Mouse (Mus musculus) lung, postnatal 0 days (tissue): ENCODE measurements around the gene Wnt7a. TPM values are rescaled to one million over a fixed set of nuclear protein-coding genes. Genes with fewer than 3 reads are reported as not detected.

Experiments
- ATAC-seq: fragments of 200-750 bp; cut with Nextera tagmentation; 2 replicates; pipeline ENCODE4 v1.8.0; 2017; ENCODE audit warnings: moderate library complexity
- DNase-seq: peaks from one replicate; pipeline ENCODE4 v3.0.0-alpha.2; 2016; ENCODE audit warnings: low spot score
- H3K27ac ChIP-seq: fragments of 300-500 bp; sonication (generic); 2 replicates; pipeline ENCODE4 v1.5.1; 2014; ENCODE audit warnings: antibody characterized with exemption, mild to moderate bottlenecking, low read length, mixed read lengths
- H3K27me3 ChIP-seq: fragments of 300-500 bp; sonication (generic); replicated peaks from 2 replicates; pipeline ENCODE4 v1.6.1; 2014; ENCODE audit warnings: low read length, mixed read lengths; ENCODE audit not compliant: insufficient read depth
- H3K36me3 ChIP-seq: fragments of 300-500 bp; sonication (generic); 2 replicates; pipeline ENCODE4 v1.6.1; 2014; ENCODE audit warnings: low read length, mixed read lengths; ENCODE audit not compliant: insufficient read depth
- H3K4me1 ChIP-seq: fragments of 300-500 bp; sonication (generic); 2 replicates; pipeline ENCODE4 v1.6.1; 2014; ENCODE audit warnings: antibody characterized with exemption, low read depth, low read length, mixed read lengths; ENCODE audit not compliant: insufficient read depth
- H3K4me2 ChIP-seq: fragments of 300-500 bp; sonication (generic); replicated peaks from 2 replicates; pipeline ENCODE4 v1.6.1; 2014; ENCODE audit warnings: low read depth, mild to moderate bottlenecking, low read length, moderate library complexity, mixed read lengths
- H3K4me3 ChIP-seq: fragments of 300-500 bp; sonication (generic); 2 replicates; pipeline ENCODE4 v1.5.1; 2014; ENCODE audit warnings: low read depth, low read length
- H3K9ac ChIP-seq: fragments of 300-500 bp; sonication (generic); replicated peaks from 2 replicates; pipeline ENCODE4 v1.6.1; 2014; ENCODE audit warnings: low read depth, mild to moderate bottlenecking
- H3K9me3 ChIP-seq: fragments of 300-500 bp; sonication (generic); 2 replicates; pipeline ENCODE4 v1.6.1; 2016; ENCODE audit warnings: low read length, mixed read lengths
- CTCF ChIP-seq: IDR thresholded peaks from 2 replicates; pipeline ENCODE4 v1.5.1; 2016; ENCODE audit warnings: antibody characterized with exemption, mild to moderate bottlenecking
- EP300 ChIP-seq: IDR thresholded peaks from 2 replicates; pipeline ENCODE4 v1.6.1; 2016; ENCODE audit warnings: antibody characterized with exemption, mild to moderate bottlenecking, control low read depth
- WGBS: fragments of 180-500 bp; shearing (Covaris S2); extraction: QIAGEN DNeasy Blood & Tissue Kit; methylation state at CpG from one replicate; pipeline ENCODE4 v1.1.7; 2014; 5-methylcytosine and 5-hydroxymethylcytosine counted together
- polyA plus RNA-seq: library from polyadenylated mRNA; unstranded; fragments of >200 nt; fragmentation: Nextera tagmentation; extraction: Ambion mirVana; gene quantifications from 2 replicates; pipeline ENCODE4 v1.2.1, GENCODE M21; 2015

Gene Wnt7a
- polyA plus RNA-seq, 1 experiment from 2014 or later, result 7.8 TPM

- no peak for TF ChIP-seq EP300
- no peak for TF ChIP-seq CTCF
- no peaks in the 10 kb centered on the region for H3K36me3 ChIP-seq
- H3K27me3 ChIP-seq, result no peaks in the 10 kb centered on the region
- DNase-seq (no peak), ATAC-seq (no peak)
- H3K9me3 ChIP-seq, result no peaks in the 10 kb centered on the region
- no peak overlapping the region for H3K9ac ChIP-seq
- no peak overlapping the region for H3K27ac ChIP-seq
- H3K4me3 ChIP-seq, result no peak overlapping the region
- WGBS, result 69% methylated on average over 4 of the region's 4 CpGs
- H3K4me2 ChIP-seq, result no peak overlapping the region
- 0 out of 2 replicates have a peak, but pooled peaks cover 6% of the 10 kb centered on the region for H3K4me1 ChIP-seq
These were observed 31.3 kb downstream of the Wnt7a start for GRCm38 (mm10) chr6:91379871-91380270.

DNA sequence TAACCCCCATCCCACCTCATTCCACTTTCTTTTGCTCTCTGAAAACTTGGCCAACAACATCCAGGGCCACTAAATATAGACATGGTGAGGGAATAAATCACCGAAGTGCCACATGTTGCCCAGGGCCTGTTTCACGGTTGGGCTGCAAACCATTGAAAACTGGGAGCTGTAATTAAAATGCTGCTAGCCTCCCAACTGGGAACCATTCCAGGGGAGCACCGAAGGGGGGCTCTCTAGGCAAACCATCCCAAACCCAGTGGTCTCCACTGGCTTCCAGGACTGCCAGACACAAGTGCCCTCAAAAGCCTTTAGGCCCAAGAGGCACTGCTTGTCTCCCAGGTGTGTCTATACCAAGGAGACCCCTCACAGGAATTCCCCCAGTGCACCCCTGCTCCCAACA, 31.9 kb downstream of the Wnt7a start:
- Histone ChIP-seq H3K4me1 (0 out of 2 replicates have a peak, but pooled peaks cover 6% of the 10 kb centered on the region), H3K27me3 (no peaks in the 10 kb centered on the region), H3K4me3 (no peak overlapping the region), H3K4me2 (no peak overlapping the region), H3K27ac (no peak overlapping the region), H3K9ac (no peak overlapping the region), H3K9me3 (no peaks in the 10 kb centered on the region), H3K36me3 (no peaks in the 10 kb centered on the region)
- ATAC-seq (no peak), DNase-seq (no peak)
- no peak for TF ChIP-seq EP300
- TF ChIP-seq CTCF, result no peak
- WGBS, result 56% methylated on average over 3 of the region's 3 CpGs

DNA sequence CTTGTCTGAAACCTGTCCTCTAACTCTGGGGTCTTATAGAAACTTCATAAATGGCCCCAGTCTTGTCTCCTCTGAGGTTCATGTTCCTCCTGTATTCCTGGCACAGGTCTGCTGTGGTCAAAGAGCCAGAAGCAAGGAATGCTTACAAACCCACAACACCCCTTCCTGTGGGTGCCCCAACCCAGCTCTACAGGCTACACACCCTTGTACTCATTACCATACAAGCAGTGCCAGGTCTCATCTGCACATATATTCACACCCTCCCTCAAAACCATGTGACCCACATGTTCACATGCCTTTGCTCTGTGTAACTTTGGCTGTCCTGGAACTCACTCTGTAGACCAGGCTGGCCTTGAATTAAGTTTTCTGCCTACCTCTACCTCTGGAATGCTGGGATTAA, 38.2 kb downstream of the Wnt7a start:
- no peaks in the 10 kb centered on the region for H3K27me3 ChIP-seq
- H3K27ac ChIP-seq, result peak overlapping the region; percentile 40
- DNase-seq, result peak; percentile 11
- TF ChIP-seq CTCF (no peak), EP300 (no peak)
- no peaks in the 10 kb centered on the region for H3K4me1 ChIP-seq
- no peak overlapping the region for H3K4me2 ChIP-seq
- ATAC-seq, result peak; percentile 81
- H3K36me3 ChIP-seq, result no peaks in the 10 kb centered on the region
- H3K4me3 ChIP-seq, result no peak overlapping the region
- no peak overlapping the region for H3K9ac ChIP-seq
- no peaks in the 10 kb centered on the region for H3K9me3 ChIP-seq

DNA sequence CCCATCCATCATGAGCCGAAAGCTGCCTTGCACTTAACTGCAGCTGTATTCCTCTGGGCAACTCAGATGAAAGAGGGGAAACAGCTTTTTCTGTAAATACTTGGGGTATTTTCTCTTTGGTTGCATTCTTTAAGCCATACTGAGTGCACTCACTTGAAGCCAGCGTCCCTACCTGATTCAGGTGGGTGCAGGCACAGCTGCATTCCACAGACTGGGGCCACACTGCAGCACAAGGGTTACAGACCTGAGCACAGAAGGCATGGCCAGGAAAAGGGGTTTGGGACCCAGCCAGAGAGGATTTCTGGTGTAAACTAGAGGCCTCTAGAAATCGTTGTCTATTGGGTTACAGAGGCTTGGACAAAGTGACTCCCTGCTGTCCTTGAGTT, 38.6 kb downstream of the Wnt7a start:
- peak; percentile 81 for ATAC-seq
- TF ChIP-seq CTCF, result no peak
- no peak for TF ChIP-seq EP300

DNA sequence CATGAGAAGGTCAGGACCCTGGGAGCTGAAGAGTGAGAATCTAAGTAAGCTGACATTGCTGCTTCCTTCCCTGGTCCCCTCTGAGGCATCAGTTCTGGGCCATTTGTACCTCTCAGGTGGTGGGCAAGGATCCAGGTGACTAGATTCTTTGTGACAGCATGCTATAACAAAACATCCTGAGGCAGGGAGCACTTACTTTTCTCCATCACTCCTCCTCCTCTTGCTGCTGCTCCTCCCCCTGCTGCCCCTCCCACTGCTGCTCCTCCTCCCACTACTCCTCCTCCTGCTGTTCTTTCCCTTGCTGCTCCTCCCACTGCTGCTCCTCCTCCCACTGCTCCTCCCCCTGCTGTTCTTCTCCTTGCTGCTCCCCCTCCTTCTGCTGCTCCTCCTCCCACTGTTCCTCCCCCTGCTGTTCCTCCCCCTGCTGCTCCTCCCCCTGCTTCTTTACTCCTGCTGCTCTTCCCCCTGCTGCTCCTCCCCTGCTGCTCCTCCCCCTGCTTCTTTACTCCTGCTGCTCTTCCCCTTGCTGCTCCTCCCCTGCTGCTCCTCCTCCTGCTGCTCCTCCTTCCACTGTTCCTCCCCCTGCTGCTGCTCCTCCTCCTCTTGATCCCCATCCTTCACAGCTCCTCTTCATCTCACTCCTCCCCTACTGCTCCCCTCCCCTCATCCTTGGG, 39.1 kb downstream of the Wnt7a start:
- ATAC-seq, result no peak; the same call in 1 of the 2 replicates
- DNase-seq, result no peak
- Histone ChIP-seq H3K4me1 (no peaks in the 10 kb centered on the region), H3K9ac (no peak overlapping the region), H3K9me3 (no peaks in the 10 kb centered on the region), H3K4me2 (no peak overlapping the region), H3K27ac (peak overlapping the region; percentile 40), H3K27me3 (no peaks in the 10 kb centered on the region), H3K4me3 (no peak overlapping the region), H3K36me3 (no peaks in the 10 kb centered on the region)
- no peak for TF ChIP-seq CTCF
- TF ChIP-seq EP300, result no peak

More for the DNA sequence above, 38.6 kb downstream of the Wnt7a start:
- 4% methylated on average over 3 of the region's 3 CpGs for WGBS
- H3K4me3 ChIP-seq, result no peak overlapping the region
- no peaks in the 10 kb centered on the region for H3K4me1 ChIP-seq
- DNase-seq, result no peak
- H3K36me3 ChIP-seq, result no peaks in the 10 kb centered on the region
- peak overlapping the region; percentile 40 for H3K27ac ChIP-seq
- no peaks in the 10 kb centered on the region for H3K9me3 ChIP-seq
- H3K27me3 ChIP-seq, result no peaks in the 10 kb centered on the region
- H3K4me2 ChIP-seq, result no peak overlapping the region
- H3K9ac ChIP-seq, result no peak overlapping the region

DNA sequence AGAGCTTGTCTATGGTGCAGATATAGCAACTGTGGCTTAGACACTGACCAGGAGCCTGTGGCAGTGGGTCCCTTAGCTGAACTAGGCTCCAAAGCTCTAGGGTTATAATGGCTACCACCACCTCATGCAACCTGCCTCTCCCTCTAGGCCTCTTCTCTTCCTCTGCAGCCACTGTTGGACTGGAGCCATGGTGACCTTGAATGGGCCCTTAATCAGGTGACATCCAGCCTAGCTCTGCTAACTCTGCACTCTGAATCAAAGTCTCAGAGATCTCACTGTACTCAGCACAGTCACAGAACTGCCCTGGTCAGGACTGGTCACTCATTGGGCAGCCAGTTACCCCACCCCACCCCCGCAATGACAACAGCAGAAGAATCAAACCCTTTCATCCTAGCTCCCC, 44.4 kb downstream of the Wnt7a start:
- Histone ChIP-seq H3K4me1 (no peaks in the 10 kb centered on the region), H3K27me3 (no peaks in the 10 kb centered on the region), H3K4me3 (no peak overlapping the region), H3K9me3 (no peaks in the 10 kb centered on the region), H3K9ac (no peak overlapping the region), H3K4me2 (no peak overlapping the region), H3K27ac (no peak overlapping the region), H3K36me3 (no peaks in the 10 kb centered on the region)
- ATAC-seq, result no peak
- no peak for TF ChIP-seq EP300
- TF ChIP-seq CTCF, result no peak
- DNase-seq, result no peak
- 78% methylated on average over 1 of the region's 1 CpGs for WGBS

DNA sequence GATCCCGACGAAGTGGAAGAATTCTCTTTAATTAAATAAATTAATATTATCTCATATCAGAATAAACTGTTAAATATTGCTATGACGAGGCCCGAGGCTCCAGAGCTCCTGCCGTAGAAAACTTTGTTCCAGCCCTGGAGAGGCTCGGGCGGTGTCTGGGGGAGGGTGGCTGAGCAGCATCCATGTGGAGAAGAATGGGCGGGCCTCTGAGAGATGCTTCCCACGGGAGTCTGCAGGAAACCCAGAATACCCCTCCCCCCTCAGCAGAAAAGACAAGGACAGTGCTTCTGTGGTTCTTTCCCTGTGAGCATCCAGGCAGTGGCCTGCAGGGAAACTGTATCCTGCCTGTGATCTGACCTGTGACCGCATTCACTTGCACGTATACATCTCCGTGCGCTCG, 45.7 kb downstream of the Wnt7a start:
- no peak overlapping the region for H3K9ac ChIP-seq
- DNase-seq (no peak), ATAC-seq (no peak)
- TF ChIP-seq CTCF, result no peak
- no peak for TF ChIP-seq EP300
- WGBS, result 69% methylated on average over 14 of the region's 14 CpGs
- no peaks in the 10 kb centered on the region for H3K4me1 ChIP-seq
- no peaks in the 10 kb centered on the region for H3K9me3 ChIP-seq
- no peak overlapping the region for H3K27ac ChIP-seq
- no peak overlapping the region for H3K4me2 ChIP-seq
- no peak overlapping the region for H3K4me3 ChIP-seq
- no peaks in the 10 kb centered on the region for H3K27me3 ChIP-seq
- H3K36me3 ChIP-seq, result no peaks in the 10 kb centered on the region
